Mouse (Mus musculus) layer of hippocampus, adult 18-20 months (tissue): ENCODE results near the gene Cyp2u1. TPM values are rescaled to one million over a fixed set of nuclear protein-coding genes. Genes with fewer than 3 reads are reported as not detected.
"Not testable (repeated sequence)": the region's sequence is repeated elsewhere in the genome, so short reads cannot be mapped to it uniquely, and the experiment has no call there.

Experiments used
- DNase-seq, 2 experiments: peaks; one replicate each; pipeline ENCODE4 v3.0.0; 2022; ENCODE audit warnings: low spot score in 2 of 2
- long read RNA-seq: library from polyadenylated mRNA; stranded (forward); transcript quantifications from one replicate; pipeline ENCODE4 v2.0.0, GENCODE M21; 2021
- total RNA-seq, 2 experiments: library from RNA; stranded (reverse); gene quantifications; 2 replicates each; pipeline ENCODE4 v1.2.3; 2021

Cyp2u1 gene
- 10 to 100 TPM; 18.1 to 20.8 TPM for total RNA-seq
- long read RNA-seq, partial matches to known transcripts: 2 of 5 reads
- long read RNA-seq, other reads (novel, unspliced or antisense): 1 of 5 reads

DNA sequence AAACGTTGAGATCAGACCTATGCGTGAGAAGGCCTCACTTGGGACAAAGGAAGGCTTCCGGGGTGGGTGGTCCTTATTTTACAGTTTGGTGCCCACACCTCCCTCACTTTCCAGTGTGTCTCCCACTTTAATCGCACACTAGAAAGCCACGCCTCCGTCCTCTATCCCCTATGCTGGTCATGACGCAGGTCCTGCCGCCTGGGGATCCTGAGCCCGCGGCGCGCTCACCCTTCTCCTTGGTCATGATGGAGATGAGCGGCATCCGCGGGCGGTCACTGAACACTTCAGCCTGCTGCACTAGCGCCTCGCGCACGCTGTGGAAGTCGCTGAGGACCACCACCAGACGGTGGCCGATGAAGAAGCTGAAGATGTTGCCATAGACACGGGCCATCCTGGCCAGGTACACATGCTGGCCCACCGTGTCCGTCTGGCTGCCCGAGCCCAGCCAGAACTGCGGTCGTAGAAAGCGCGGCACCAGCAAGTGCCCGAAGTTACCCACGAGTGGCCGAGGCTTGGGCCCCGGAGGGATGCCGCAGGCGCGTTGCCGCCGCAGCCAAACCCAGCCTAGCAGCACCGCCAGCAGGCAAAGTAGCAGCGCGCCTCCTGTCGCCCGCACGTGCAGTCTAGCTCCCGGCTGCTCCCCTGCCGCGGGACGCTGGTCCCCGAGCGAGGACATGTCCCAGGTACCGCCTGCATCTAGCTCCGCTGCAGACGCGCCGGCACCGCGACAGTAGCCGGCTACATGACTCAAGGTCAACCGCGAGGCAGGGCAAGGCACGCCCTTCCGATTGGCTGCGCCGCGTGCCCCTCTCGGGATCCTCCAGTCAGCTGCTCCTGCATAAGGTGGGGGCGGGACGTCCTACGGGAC is at the start of gene Cyp2u1:
TSS of gene Cyp2u1 (minus strand) at position 776 of the 868 bp plus-strand sequence.
- peak; percentile 87 to 95 for DNase-seq

DNA sequence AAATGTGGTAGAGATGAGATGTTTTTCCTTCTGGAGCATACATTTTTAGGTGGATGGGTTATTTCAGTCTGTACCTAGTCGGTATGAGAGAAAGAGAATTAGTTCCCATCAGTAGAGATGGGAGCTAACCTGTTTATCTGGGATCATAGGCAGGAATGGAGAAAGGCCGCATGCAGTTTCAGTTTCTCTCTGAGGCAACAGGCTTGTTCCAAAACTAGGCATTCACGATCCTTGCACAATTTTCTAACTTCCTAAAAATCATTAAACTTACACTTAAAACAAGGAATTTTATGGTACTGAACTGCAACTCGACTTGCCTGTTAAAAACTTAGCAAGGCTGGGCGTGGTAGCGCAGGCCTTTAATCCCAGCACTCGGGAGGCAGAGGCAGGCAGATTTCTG is 47.5 kb upstream of the Cyp2u1 start:
- no peak for DNase-seq

DNA sequence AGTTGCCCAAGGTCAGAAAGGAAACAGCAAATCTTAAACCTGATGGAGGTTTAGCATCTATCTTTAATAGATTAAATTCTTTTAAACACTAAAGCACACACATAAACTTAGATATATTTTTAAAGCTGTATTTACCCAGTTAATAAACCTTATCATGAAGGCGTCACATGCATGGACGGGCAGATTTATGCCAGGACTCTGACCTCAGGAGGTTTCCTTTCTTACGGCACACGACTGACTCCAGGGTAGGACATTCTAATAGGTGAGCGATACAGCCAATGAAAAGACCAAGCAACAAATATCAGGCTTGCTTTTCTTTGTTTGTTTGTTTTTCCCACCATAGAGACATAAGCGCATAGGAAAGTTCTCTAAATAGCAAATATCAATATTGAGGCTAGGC is 46.0 kb upstream of the Cyp2u1 start:
- DNase-seq: no peak

DNA sequence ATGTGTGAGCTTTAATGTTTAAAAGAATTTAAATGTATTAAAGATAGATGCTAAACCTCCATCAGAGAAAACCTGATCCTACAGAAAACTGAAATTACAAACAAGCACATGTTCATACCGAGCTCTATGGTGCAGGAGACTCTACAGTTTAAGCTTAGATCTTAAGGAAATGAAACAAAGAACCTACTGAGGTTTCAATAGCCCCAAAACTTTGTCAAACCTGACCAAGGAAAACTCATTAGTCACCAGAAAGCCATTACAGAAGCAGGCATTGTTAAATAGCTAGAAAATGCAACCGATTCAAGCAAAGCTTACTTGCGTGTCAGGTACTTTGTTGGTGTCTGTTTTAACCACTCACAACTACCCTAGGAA is 45.5 kb upstream of the Cyp2u1 start:
- no peak for DNase-seq

DNA sequence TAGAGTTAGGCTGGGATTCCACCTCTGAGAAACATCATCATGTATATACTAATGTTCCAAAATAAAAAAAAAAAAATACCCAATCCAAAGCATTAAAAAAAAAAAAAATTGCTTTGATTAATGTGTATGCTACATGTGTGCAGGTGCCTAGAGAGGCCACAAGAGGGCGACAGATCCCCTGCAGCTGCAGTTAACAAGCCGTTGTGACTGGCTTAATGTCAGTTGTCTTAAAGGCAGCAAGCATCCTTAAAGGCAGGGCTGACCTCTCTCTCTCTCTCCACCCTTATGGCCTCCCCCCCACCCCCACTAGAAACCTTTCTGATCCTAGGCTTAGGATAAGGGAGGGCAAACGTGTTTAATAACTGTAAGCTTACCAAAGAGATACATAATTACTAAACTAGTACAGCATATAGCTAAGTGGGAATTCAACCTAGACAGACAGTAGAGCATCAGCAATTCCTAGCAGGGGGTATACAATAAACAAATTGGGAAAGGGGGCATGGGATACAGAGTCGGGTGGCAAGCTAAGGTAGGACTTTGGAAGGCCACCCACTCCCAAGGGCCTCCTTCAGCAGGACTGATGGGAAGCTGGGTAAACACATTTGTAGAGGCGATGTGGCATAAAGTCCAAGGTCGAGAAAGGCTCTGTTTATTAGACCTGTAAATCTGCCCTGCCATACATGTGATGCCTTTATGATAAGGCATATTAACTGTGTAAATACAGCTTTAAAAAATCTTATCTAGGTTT is 45.0 kb upstream of the Cyp2u1 start:
- DNase-seq: no peak

DNA sequence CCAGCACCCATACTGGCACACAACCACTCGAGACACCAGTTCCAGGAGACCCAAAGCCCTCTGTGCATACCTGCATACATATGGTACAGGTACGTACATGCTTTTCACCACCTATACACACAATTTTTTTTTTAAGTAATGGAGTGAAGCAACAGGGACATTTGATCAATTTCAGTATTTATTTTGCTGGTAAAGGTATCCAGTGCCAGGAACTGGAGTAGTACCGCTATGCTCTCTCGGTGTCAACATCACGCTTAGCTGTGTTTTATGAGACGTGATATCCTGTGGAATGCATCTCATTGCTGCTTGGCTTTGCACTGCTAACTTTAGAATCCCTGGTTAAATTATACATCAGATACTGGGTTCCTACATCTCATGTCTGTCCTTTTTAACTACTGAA is 42.9 kb upstream of the Cyp2u1 start:
- no peak for DNase-seq

DNA sequence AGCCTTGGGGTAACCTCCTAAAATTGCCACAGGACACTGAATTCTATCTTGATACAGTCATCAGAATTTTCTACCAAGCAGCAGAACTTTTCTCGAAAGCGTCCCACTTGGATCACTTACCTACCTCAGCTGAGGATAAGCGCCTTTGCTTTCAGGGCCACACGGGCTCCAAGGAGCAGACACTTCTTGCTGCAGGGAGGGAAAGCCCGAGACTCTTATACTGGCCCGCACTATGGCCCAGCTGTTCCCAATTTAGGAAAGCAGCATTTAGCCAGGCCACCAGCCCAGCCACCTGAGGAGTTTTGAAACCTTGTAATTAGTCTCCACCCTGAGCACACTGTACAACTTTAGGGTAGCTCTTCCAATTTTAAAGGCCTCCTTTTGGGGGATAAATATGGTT is 40.3 kb upstream of the Cyp2u1 start:
- DNase-seq: no peak

DNA sequence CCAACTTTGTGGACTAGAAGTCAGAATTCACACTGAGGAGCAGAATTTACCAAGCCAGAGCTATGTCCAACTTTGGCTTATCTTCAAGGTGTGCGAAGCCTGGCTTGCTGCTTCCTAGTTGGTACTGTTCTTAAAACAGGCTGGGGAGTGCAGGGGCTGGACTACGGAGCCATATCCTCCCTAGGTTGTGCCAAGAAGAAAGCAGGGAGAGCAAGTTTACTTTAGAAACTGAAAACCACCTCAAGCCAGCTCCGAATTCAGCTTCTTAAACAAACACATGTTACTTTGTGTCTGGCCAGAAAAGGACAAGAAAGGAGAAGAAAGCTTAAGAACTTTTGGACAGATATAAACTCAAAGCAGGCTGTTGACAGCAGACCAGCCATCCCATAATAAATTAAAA is 37.9 kb upstream of the Cyp2u1 start:
- no peak for DNase-seq

DNA sequence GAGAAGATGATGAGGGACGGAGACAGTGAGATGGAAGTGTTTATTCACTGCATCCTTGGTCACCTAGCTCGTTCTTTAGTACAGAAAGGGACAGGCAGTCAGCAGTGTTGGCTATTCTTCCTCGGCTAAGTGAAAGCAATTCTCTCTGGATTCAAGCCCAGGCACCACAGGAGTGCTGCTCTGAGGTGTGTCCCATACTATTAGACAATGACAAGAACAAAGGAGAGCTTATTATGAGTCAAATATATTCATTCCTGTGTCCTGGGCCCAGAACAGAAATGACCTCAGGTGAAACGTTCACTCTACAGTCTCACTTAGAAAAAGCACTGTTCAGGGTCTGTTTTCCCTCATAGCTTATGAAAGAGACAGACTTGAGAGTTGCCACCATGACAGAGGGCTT is 36.3 kb upstream of the Cyp2u1 start:
- no peak for DNase-seq

DNA sequence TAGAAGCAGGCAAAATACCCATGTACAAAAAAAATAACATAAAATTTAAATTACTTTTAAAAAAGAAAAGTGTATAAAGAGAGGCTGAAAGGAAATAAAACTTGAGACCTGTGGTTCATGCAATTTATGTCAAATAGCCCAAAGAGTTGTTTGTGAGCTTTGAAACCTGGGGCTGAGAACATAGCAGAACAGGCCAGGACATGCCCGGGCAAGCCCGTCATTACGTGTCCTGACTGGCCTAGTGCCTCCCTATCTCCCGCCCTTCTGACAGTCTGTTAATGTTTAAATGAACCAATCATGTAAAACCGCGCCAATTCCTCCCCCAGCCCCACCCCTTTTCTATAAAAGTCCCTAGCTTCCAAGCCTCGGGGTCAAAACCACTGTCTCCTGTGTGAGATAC is 34.7 kb upstream of the Cyp2u1 start:
- not testable (repeated sequence) for DNase-seq

DNA sequence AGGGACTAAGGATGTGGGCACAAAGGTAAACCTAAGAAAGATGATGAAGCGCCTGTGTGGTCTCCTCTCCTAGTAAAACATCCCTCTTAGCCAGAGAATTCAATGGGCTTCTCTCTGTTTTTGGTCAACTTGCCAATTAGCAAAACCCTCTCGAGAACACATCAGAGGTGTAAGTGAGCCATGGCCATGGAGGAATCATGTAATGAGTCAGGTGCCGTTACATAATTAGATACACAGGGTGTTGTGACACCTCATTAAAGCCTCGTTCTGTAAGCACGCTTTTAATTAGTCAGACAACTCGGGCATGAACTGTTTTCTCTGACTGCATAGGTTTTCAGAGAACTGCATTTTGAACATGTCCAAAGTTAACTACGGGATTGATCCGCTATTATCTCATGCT is 33.6 kb upstream of the Cyp2u1 start:
- DNase-seq: no peak

DNA sequence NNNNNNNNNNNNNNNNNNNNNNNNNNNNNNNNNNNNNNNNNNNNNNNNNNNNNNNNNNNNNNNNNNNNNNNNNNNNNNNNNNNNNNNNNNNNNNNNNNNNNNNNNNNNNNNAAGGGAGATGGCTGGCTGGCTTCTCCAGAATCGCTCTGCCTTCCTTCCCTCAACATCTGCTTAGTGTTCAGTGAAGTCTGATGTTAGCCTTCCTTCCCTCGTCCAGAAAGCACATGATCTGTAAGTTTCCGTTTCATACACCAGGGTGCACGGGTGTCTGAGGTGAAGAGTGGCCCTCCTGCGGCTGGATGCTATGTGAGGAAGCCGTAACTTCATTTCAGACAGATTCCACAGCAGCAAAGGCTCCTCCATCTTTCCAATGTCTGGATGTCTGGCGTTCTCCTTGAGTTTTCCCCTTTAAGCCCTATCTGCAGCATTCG is 32.1 kb upstream of the Cyp2u1 start:
- no peak for DNase-seq

DNA sequence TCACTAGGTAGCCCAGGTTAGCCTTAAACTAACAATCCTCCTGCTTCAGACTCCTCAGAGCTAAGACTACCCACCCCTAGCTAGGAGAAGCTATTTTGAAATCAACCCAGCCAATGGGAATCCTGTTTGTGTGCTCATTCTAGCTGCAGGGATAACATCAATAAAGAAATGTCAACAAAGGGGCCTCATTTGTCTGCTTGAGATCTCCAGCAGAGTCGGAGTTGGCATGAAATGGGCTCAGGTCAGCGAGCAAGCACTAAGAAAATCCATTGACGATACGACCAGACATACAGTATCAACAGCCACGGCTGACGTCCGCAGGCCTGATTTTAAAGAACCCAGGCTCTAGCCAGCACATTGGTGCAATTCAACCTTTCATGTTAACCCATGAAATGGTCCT is 24.2 kb upstream of the Cyp2u1 start:
- DNase-seq: no peak

DNA sequence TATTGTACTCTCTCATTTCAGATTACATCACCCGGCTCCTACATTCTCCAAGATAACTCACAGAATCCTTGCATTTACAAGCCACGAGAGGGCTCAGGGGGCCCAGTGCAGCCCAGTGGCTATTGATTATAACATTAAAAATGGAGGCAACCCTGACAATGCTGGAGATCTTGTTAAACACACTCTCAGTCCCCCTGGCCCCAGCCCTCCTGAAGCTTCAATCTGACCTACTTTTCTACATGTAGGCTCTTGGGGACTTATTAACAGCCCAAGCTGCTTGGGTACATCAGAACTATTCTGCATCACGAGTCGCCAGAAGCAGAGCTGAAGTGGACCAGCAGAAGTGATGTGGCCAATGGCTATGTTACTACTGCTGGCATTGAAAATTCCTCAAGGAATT is 23.6 kb upstream of the Cyp2u1 start:
- no peak for DNase-seq

DNA sequence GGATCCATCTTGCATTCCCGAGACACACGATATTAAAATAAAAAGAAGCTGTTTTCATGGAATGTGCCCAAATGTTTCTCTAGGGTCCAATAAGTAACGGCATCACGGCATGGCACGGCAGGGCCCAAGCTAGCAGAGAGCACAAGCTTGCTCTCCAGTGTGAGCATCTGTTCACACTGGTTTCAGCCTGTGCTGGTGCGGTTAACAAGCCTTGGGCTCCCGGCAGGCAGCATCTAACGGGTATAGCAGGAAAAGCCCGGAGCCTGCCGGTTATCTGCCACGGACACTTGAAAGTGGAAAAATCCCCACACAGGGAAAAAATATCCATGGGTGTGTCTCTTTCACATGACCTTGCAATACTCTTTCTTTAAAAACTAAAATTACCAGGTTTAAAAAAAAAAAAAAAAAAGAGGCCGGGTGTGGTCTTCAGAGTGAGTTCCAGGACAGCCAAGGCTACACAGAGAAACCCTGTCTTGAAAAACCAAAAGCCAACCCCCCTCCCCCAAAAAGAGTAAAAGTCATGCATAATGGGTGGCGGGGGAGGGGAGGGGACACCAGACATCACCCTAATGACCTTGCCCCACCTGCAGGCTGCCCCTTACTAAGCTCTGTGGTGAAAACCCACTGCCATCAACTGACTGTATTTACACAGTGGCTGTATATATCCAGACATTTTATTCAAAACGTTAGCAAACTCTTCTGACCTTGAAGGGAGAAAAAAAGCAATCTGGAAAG is 19.2 kb upstream of the Cyp2u1 start:
- no peak for DNase-seq

DNA sequence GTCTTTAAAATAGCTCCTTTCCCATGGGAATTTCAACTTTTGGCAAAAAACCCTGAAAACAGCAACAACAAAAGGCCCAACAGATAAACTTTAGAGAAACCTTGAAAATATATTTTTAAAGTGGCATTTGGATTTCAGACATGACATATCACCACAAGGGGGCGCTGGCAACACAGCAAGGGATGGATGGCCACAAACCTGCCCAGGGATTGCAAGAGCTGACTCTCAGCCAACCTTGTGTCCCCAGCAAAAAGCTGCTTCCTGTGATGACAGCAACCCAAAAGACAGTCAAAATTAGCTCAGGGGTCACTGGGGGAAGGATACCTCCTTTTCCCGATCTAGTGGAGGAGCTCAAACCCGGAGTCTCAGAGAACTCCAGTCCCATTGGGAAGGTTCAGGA is 17.2 kb upstream of the Cyp2u1 start:
- DNase-seq: peak in 1 of 2 experiments; percentile 84

DNA sequence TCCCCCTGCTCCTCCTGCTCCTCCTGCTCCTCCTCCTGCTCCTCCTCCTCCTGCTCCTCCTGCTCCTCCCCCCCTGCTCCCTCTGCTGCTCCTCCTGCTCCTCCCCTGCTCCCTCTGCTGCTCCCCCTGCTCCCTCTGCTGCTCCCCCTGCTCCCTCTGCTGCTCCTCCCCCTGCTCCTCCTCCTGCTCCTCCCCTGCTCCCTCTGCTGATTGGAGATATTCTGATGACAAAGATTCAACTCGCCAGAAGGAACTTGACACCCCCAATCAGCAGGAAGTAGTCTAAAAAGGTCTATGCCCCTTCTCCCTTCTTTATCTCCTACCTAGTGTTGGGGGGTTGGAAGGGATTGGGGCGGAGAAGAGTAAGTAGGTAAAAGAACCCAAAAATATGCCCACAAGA is 15.2 kb upstream of the Cyp2u1 start:
- DNase-seq: no peak

DNA sequence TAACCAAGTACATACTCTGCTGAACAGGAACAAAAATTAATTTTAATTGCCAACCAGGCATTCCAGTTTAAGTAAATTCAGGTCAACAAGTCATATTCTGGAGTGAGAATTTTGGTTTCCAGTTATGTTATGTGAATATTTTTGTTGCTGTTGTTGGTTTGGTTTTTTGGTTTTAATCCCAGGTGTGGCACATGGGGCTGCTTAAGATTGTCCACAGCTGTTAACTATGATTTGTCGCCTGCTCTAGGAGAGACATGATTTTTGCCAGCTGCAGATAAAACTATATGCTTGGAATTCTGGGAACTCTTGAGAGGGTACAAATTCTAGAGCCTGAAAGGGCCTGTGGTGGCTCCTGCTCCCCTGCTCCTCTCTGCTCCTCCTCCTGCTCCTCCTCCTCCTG is 14.1 kb upstream of the Cyp2u1 start:
- no peak for DNase-seq

DNA sequence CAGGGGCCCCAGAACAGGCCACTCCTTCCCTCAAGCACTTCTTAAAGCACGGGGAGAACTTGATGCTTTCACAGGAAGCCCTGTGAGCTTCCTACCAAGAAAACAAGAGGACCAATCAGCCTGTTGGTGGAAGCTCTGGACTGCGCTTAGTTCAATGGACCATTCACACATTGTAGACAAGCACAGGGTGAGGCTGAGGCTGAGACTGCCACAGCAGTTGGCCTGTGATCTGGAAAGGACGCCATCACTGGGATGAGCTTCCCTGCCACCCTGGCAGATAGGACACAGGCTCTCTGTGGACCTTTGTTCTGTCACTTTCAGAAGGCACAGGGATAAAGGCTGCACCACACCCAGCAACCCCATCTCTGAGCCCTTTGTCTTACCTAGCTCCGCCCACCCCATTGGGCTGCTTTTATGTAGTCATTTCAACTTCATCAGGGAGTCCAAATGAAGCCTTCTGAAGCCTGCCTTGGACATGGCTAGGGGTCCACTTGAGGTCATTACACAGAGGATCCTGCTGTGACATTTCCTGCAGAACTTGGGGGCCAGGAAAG is 13.0 kb upstream of the Cyp2u1 start:
- no peak for DNase-seq

DNA sequence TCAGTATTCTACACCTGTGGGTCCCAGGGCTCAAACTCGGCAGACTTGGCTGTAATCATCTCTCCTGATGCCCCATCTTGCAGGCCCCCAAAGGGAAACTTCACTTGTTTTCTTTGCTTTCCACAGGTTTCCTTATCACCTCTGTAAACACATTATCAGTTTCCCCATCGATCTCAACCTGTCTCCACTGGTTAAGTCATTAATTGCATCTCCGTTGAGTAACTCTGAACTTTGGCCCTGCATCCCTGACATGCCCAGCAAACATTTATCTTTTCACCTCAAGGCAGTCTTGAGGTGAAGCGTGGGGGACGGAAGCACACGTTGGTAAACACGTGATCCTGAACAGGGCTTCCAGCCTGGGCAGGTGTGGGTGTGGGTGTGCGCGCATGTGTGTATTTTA is 9.3 kb upstream of the Cyp2u1 start:
- DNase-seq: no peak

DNA sequence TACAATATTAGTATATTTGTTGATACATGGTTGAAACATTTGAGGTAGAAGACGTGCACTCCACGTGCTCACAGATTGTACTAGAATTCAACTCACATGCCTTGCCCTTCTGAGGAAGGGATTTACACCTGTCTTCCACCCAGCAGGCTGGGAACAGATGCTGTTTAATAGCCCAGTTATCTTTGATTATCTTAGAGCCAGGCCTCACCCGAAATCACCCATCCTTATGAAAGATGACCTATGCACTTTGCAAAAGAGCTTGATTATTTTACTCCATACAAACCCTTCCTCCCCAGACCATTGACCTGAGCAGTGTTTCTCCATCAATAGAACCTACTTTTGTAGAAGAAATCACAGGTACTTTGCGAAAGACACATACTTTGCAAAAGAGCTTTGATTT is 7.5 kb upstream of the Cyp2u1 start:
- DNase-seq: no peak

DNA sequence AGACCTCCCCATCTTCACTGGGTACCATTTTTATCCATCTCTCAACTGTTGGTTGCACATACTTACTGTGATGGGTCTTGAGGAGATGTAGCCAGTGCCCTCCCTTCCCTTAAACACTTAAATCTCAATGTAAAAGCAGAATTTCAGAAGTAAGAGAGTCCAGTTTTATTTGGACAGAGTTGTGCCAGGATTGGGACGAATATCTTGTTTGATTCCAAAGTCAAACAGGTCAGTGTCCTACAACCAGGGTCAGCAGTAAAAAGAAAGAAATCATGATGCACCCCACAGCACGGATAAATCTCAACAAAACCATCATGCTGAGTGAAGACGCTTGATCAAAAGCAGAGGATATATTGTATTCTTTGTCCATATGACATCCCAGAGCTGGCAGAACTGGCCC is 4.8 kb upstream of the Cyp2u1 start:
- DNase-seq: no peak
